Mouse (Mus musculus) testis, adult 2 months (tissue): ENCODE results near the gene Arhgap32. TPM values are rescaled to one million over a fixed set of nuclear protein-coding genes. Genes with fewer than 3 reads are reported as not detected.
A peak's percentile ranks its signal among the peaks of the same experiment; 100 is the strongest.

Source experiments
- H3K27ac ChIP-seq: fragments of 200-500 bp; 2 replicates; pipeline ENCODE4 v1.5.1; 2012; ENCODE audit warnings: low read depth, low read length; ENCODE audit not compliant: control insufficient read depth, insufficient read depth
- H3K27me3 ChIP-seq: fragments of 200-500 bp; 2 replicates; pipeline ENCODE4 v1.6.1; 2012; ENCODE audit warnings: mild to moderate bottlenecking, low read length, moderate library complexity; ENCODE audit not compliant: control insufficient read depth, insufficient read depth
- H3K36me3 ChIP-seq: fragments of 200-500 bp; 2 replicates; pipeline ENCODE4 v1.6.1; 2012; ENCODE audit warnings: mild to moderate bottlenecking, low read length; ENCODE audit not compliant: control insufficient read depth, insufficient read depth
- H3K4me1 ChIP-seq: fragments of 200-500 bp; 2 replicates; pipeline ENCODE4 v1.6.1; 2012; ENCODE audit warnings: low read length; ENCODE audit not compliant: control insufficient read depth, insufficient read depth
- H3K4me3 ChIP-seq: fragments of 200-500 bp; 2 replicates; pipeline ENCODE4 v1.5.1; 2012; ENCODE audit warnings: low read depth, mild to moderate bottlenecking, low read length, moderate library complexity, mixed read lengths; ENCODE audit not compliant: control insufficient read depth
- CTCF ChIP-seq: fragments of 200-500 bp; IDR thresholded peaks from 2 replicates; pipeline ENCODE4 v1.5.1; 2012; ENCODE audit warnings: low read depth, mild to moderate bottlenecking, inconsistent platforms, low read length, moderate library complexity; ENCODE audit not compliant: control insufficient read depth, insufficient read depth, insufficient replicate concordance
- POLR2A ChIP-seq: fragments of 200-500 bp; IDR thresholded peaks from 2 replicates; pipeline ENCODE4 v1.6.1; 2012; ENCODE audit warnings: low read depth, mild to moderate bottlenecking, inconsistent platforms, low read length, moderate library complexity; ENCODE audit not compliant: control insufficient read depth
- polyA plus RNA-seq: library from polyadenylated mRNA; depleted of rRNA; stranded (reverse); fragments of >200 nt; gene quantifications from 2 replicates; pipeline ENCODE4 v1.2.3, GENCODE M21; 2012

Arhgap32 gene
- polyA plus RNA-seq, 1 experiment: 4.2 TPM

- no peak overlapping the region for H3K4me3 ChIP-seq
- no peaks in the 10 kb centered on the region for H3K27me3 ChIP-seq
- no peaks in the 10 kb centered on the region for H3K36me3 ChIP-seq
- TF ChIP-seq POLR2A: no peak
- no peak for TF ChIP-seq CTCF
- no peaks in the 10 kb centered on the region for H3K4me1 ChIP-seq
- no peak overlapping the region for H3K27ac ChIP-seq
Observed at GRCm38 (mm10) chr9:32257882-32258281, 141.9 kb downstream of the Arhgap32 start.

GRCm38 (mm10) chr9:32271896-32272444, 156.0 kb downstream of the Arhgap32 start:
- Histone ChIP-seq H3K4me1 (no peaks in the 10 kb centered on the region), H3K27ac (no peak overlapping the region), H3K27me3 (no peaks in the 10 kb centered on the region), H3K4me3 (no peak overlapping the region), H3K36me3 (no peaks in the 10 kb centered on the region)
- TF ChIP-seq CTCF: no peak
- no peak for TF ChIP-seq POLR2A

GRCm38 (mm10) chr9:32278052-32278451, 162.1 kb downstream of the Arhgap32 start:
- Histone ChIP-seq H3K4me3 (no peak overlapping the region), H3K27me3 (no peaks in the 10 kb centered on the region), H3K4me1 (no peaks in the 10 kb centered on the region; the same call in 1 of the 2 replicates), H3K27ac (no peak overlapping the region), H3K36me3 (no peaks in the 10 kb centered on the region)
- TF ChIP-seq CTCF: no peak
- TF ChIP-seq POLR2A: no peak

GRCm38 (mm10) chr9:32279789-32280188, 163.9 kb downstream of the Arhgap32 start:
- H3K4me1 ChIP-seq: no peaks in the 10 kb centered on the region; the same call in 1 of the 2 replicates

GRCm38 (mm10) chr9:32280456-32280855, 164.5 kb downstream of the Arhgap32 start:
- Histone ChIP-seq H3K4me3 (no peak overlapping the region), H3K36me3 (no peaks in the 10 kb centered on the region), H3K4me1 (no peaks in the 10 kb centered on the region; the same call in 1 of the 2 replicates), H3K27ac (no peak overlapping the region), H3K27me3 (no peaks in the 10 kb centered on the region)
- TF ChIP-seq CTCF (no peak), POLR2A (no peak)

More at GRCm38 (mm10) chr9:32279789-32280188, 163.9 kb downstream of the Arhgap32 start:
- Histone ChIP-seq H3K27me3 (no peaks in the 10 kb centered on the region), H3K4me3 (peak overlapping the region; percentile 28), H3K36me3 (no peaks in the 10 kb centered on the region), H3K27ac (no peak overlapping the region)
- TF ChIP-seq POLR2A (no peak), CTCF (no peak)

GRCm38 (mm10) chr9:32283591-32283990, 167.7 kb downstream of the Arhgap32 start:
- no peak overlapping the region for H3K27ac ChIP-seq

GRCm38 (mm10) chr9:32291618-32292017, 175.7 kb downstream of the Arhgap32 start:
- no peak overlapping the region for H3K27ac ChIP-seq
- no peaks in the 10 kb centered on the region for H3K36me3 ChIP-seq
- peaks cover 2% of the 10 kb centered on the region; the same call in 1 of the 2 replicates for H3K4me1 ChIP-seq
- TF ChIP-seq POLR2A: no peak
- no peak for TF ChIP-seq CTCF
- H3K27me3 ChIP-seq: no peaks in the 10 kb centered on the region
- no peak overlapping the region for H3K4me3 ChIP-seq

More at GRCm38 (mm10) chr9:32283591-32283990, 167.7 kb downstream of the Arhgap32 start:
- H3K4me3 ChIP-seq: no peak overlapping the region
- no peaks in the 10 kb centered on the region for H3K36me3 ChIP-seq
- no peaks in the 10 kb centered on the region; the same call in 1 of the 2 replicates for H3K4me1 ChIP-seq
- H3K27me3 ChIP-seq: no peaks in the 10 kb centered on the region
- no peak for TF ChIP-seq POLR2A
- TF ChIP-seq CTCF: no peak

- no peak overlapping the region for H3K27ac ChIP-seq
- H3K4me3 ChIP-seq: no peak overlapping the region
- TF ChIP-seq POLR2A (no peak), CTCF (no peak)
- no peaks in the 10 kb centered on the region for H3K36me3 ChIP-seq
- peaks cover 2% of the 10 kb centered on the region; the same call in 1 of the 2 replicates for H3K4me1 ChIP-seq
- no peaks in the 10 kb centered on the region for H3K27me3 ChIP-seq
Observed at GRCm38 (mm10) chr9:32292686-32293085, 176.8 kb downstream of the Arhgap32 start.
